Mouse (Mus musculus): ENCODE results near the gene Taok1. TPM values are rescaled to one million over a fixed set of nuclear protein-coding genes. Genes with fewer than 3 reads are reported as not detected.

Gene Taok1
- polyA plus RNA-seq, 1 experiment = 9.2 TPM

DNA sequence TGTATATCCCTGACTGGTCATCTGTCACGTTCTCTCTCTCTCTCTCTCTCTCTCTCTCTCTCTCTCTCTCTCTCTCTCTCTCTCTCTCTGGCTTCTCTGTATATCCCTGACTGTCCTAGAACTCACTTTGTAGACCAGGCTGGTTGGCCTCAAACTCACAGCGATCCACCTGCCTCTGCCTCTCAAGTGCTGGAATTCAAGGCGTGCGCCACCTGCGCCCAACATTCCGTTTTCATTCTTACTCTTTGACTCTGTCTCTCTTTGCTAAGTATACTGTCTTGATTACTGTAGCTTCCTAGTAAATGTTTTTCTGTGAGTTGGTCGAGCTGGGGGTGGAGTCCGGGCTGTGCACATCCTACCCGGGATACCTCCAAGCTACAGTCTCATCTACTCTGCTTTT, 33.8 kb upstream of the Taok1 start:
- Histone ChIP-seq H3K27me3 (ENCODE audit: control insufficient read depth, insufficient read depth, insufficient read length) (no peaks in the 10 kb centered on the region), H3K4me3 (no peak overlapping the region), H3K4me2 (ENCODE audit: low read depth) (no peak overlapping the region), H3K79me2 (ENCODE audit: control insufficient read depth, insufficient read depth) (no peaks in the 10 kb centered on the region), H3ac (ENCODE audit: control insufficient read depth, insufficient read length) (no peak overlapping the region), H3K36me3 (ENCODE audit: control insufficient read depth, insufficient read depth) (no peaks in the 10 kb centered on the region)
- TF ChIP-seq CEBPB (IDR thresholded peaks at IDR 0.05; ENCODE audit: insufficient read depth, poor library complexity, severe bottlenecking) (no peak), MYOG (IDR thresholded peaks at IDR 0.05; ENCODE audit: control insufficient read depth in 1 of 3, insufficient read depth in 1 of 3, insufficient read length in 2 of 3, low read depth in 2 of 3) (peak in 1 of 3 experiments; percentile 24), MAX (IDR thresholded peaks at IDR 0.05; ENCODE audit: low read depth) (no peak), MYOD1 (IDR thresholded peaks at IDR 0.05; ENCODE audit: control insufficient read depth in 1 of 3, insufficient read length in 2 of 3, low read depth in 2 of 3) (peak in 2 of 3 experiments; percentile 76 to 82), REST (IDR thresholded peaks at IDR 0.05; ENCODE audit: insufficient read depth, insufficient read length) (no peak)

DNA sequence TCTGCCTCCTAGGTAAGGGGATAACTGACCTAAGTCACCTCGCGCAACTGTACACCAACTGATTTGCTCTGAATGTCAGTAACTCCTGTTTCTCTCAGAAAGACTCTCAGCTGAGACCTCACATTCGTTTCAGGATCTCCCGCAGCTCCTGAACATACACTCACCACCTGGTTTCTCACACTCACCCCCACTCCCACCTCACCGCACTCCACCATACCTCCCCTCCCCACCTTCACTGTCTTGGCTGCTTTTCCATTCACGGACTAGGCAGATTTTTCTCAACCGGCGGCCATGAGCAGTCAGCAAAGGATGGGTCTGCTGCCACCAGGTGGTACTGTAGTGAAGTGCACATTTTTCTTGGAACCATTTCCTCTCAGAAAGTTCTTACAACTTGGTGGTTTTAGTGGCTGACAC, 22.6 kb upstream of the Taok1 start:
- Histone ChIP-seq H3K4me2 (ENCODE audit: low read depth) (peak overlapping the region; percentile 95), H3K79me2 (ENCODE audit: control insufficient read depth, insufficient read depth) (no peaks in the 10 kb centered on the region), H3ac (ENCODE audit: control insufficient read depth, insufficient read length) (peak overlapping the region; percentile 14), H3K27me3 (ENCODE audit: control insufficient read depth, insufficient read depth, insufficient read length) (no peaks in the 10 kb centered on the region), H3K4me3 (peak overlapping the region; percentile 20), H3K36me3 (ENCODE audit: control insufficient read depth, insufficient read depth) (no peaks in the 10 kb centered on the region)
- TF ChIP-seq CEBPB (IDR thresholded peaks at IDR 0.05; ENCODE audit: insufficient read depth, poor library complexity, severe bottlenecking) = no peak
- no peak for TF ChIP-seq SRF (IDR thresholded peaks at IDR 0.05; ENCODE audit: control insufficient read depth, insufficient read length, low read depth)
- no peak for TF ChIP-seq E2F4 (IDR thresholded peaks at IDR 0.05; ENCODE audit: insufficient read depth)
- no peak for TF ChIP-seq REST (IDR thresholded peaks at IDR 0.05; ENCODE audit: insufficient read depth, insufficient read length)
- no peak for TF ChIP-seq MYOD1 (IDR thresholded peaks at IDR 0.05; ENCODE audit: control insufficient read depth in 1 of 3, insufficient read length in 2 of 3, low read depth in 2 of 3)
- no peak for TF ChIP-seq TCF12 (IDR thresholded peaks at IDR 0.05; ENCODE audit: insufficient read depth, poor library complexity, severe bottlenecking)
- TF ChIP-seq MAX (IDR thresholded peaks at IDR 0.05; ENCODE audit: low read depth) = no peak
- no peak for TF ChIP-seq POLR2A (IDR thresholded peaks at IDR 0.05; ENCODE audit: insufficient read length, low read depth)
- TF ChIP-seq POLR2AphosphoS2 (IDR thresholded peaks at IDR 0.05; ENCODE audit: insufficient read length, low read depth) = no peak
- TF ChIP-seq USF1 (IDR thresholded peaks at IDR 0.05; ENCODE audit: low read depth) = no peak

DNA sequence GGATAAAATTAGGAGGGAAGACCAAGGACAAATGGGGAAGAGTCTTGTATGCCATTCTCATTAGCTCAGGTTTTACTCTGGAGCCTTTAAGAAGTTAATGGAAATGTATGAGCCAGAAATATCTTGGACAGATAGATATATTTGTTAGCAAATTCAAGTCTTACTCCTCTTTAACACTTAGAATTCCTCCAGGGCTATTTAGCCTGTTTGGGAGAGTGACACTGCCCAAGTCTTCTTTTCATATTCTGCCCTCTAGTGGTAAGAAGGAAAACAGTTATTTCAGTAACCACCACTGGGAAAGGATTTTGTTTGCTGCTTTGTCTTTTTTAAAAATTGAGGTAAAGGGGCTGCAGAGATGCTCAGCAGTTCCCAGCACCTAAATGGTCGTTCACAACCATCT, 21.9 kb upstream of the Taok1 start:
- TF ChIP-seq USF1 (IDR thresholded peaks at IDR 0.05; ENCODE audit: low read depth) (no peak), CEBPB (IDR thresholded peaks at IDR 0.05; ENCODE audit: insufficient read depth, poor library complexity, severe bottlenecking) (no peak)
- H3ac ChIP-seq (ENCODE audit: control insufficient read depth, insufficient read length) = no peak overlapping the region
- H3K36me3 ChIP-seq (ENCODE audit: control insufficient read depth, insufficient read depth) = no peaks in the 10 kb centered on the region
- peak overlapping the region; percentile 20 for H3K4me3 ChIP-seq
- no peaks in the 10 kb centered on the region for H3K79me2 ChIP-seq (ENCODE audit: control insufficient read depth, insufficient read depth)
- H3K27me3 ChIP-seq (ENCODE audit: control insufficient read depth, insufficient read depth, insufficient read length) = no peaks in the 10 kb centered on the region
- H3K4me2 ChIP-seq (ENCODE audit: low read depth) = peak overlapping the region; percentile 95

DNA sequence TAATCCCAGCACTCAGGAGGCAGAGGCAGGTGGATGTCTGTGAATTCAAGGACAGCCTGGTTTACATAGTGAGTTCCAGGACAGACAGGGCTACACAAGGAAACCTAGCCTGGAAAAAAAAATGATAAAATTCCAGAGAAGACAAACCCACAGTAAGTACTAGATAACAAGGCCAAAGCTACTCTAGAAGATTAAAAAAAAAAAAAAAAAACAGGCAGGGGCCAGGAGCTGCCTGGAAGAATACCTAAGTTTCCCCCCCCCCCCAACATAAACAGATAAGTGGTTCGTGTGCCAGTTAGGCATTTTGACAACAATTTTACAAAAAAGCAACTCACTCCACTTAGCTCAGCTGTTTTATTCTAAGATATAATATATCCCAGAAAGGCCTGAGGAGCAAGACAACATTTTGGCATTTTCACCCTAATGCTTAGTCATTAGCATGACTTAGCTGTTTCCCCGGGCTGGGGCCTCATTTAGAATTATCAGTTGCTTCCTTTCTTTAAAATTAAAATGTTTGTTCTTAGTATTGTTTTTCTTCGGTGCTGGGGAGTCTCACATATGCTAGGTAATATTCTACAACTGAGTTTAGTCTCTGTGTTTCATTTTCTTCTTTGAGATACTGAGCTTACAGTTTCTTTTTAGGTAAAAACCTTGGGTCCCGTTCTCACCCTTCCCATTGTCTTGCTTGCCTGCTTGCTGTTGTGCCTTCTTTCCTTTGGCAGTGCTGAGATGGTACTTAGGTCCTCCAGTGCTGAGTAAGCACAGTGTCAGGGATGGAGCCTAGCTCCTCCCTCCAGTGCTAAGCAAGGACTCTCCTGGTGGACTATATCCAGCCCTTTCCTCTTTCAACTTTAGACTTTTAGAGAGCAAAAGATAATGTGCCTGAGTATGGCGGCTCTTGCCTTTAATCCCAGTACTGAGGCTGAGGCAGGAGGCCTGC, 19.3 kb upstream of the Taok1 start:
- no peaks in the 10 kb centered on the region for H3K79me2 ChIP-seq (ENCODE audit: control insufficient read depth, insufficient read depth)
- no peak overlapping the region for H3K4me2 ChIP-seq (ENCODE audit: low read depth)
- no peak overlapping the region for H3K4me3 ChIP-seq
- H3K36me3 ChIP-seq (ENCODE audit: control insufficient read depth, insufficient read depth) = no peaks in the 10 kb centered on the region
- H3K27me3 ChIP-seq (ENCODE audit: control insufficient read depth, insufficient read depth, insufficient read length) = no peaks in the 10 kb centered on the region
- H3ac ChIP-seq (ENCODE audit: control insufficient read depth, insufficient read length) = no peak overlapping the region
- no peak for TF ChIP-seq SRF (IDR thresholded peaks at IDR 0.05; ENCODE audit: control insufficient read depth, insufficient read length, low read depth)
- TF ChIP-seq MYOD1 (IDR thresholded peaks at IDR 0.05; ENCODE audit: control insufficient read depth in 1 of 3, insufficient read length in 2 of 3, low read depth in 2 of 3) = no peak

DNA sequence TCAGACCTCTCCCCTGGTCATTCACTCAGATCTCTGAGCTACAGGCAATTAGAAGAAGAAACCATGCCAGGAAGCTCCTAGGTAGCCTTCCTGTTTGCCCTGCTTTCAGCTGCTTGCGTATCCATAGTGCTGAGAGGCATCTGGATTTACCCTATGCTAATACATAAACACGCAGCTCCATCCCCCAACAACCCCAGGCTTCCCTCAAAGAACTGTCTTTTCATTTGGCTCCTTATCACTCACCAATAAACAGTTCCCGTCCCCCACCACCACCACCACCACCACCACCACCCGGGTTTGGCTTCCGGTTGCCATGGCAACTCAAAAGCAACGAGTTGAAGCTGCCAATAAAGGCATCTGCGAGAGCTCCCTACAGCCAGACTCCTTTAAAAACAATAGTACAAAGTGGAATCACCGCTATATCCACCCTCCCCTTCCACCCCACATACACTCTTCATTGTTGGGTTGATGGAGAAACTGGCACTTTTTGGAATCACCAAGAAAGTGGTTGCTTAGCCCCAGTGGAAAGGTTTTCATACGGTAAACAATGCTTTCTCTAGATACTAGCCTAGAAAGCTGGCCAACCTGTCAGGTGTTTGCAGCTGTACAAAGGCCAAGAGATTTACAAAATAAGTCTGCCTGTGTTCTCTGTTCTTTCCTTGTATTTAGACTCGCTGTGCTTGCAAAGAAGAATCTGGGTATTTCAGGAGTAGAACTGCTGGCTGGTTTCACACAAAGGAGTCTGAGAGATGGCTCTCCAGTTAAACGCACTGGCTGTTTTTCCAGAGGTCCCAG, 17.6 kb upstream of the Taok1 start:
- no peaks in the 10 kb centered on the region for H3K79me2 ChIP-seq (ENCODE audit: control insufficient read depth, insufficient read depth)
- peak overlapping the region; percentile 18 for H3K4me3 ChIP-seq
- H3ac ChIP-seq (ENCODE audit: control insufficient read depth, insufficient read length) = no peak overlapping the region
- TF ChIP-seq POLR2AphosphoS2 (IDR thresholded peaks at IDR 0.05; ENCODE audit: insufficient read length, low read depth) = no peak
- no peak for TF ChIP-seq REST (IDR thresholded peaks at IDR 0.05; ENCODE audit: insufficient read depth, insufficient read length)
- no peak for TF ChIP-seq TCF12 (IDR thresholded peaks at IDR 0.05; ENCODE audit: insufficient read depth, poor library complexity, severe bottlenecking)
- TF ChIP-seq POLR2A (IDR thresholded peaks at IDR 0.05; ENCODE audit: insufficient read length, low read depth) = no peak
- TF ChIP-seq MYOD1 (IDR thresholded peaks at IDR 0.05; ENCODE audit: control insufficient read depth in 1 of 3, insufficient read length in 2 of 3, low read depth in 2 of 3) = no peak
- no peak for TF ChIP-seq CEBPB (IDR thresholded peaks at IDR 0.05; ENCODE audit: insufficient read depth, poor library complexity, severe bottlenecking)
- TF ChIP-seq MAX (IDR thresholded peaks at IDR 0.05; ENCODE audit: low read depth) = no peak
- H3K27me3 ChIP-seq (ENCODE audit: control insufficient read depth, insufficient read depth, insufficient read length) = no peaks in the 10 kb centered on the region
- peak overlapping the region; percentile 85 for H3K4me2 ChIP-seq (ENCODE audit: low read depth)
- H3K36me3 ChIP-seq (ENCODE audit: control insufficient read depth, insufficient read depth) = no peaks in the 10 kb centered on the region

Measured in myocyte (in vitro differentiated cells).